Mouse (Mus musculus): ENCODE results near the gene Usp48. TPM values are rescaled to one million over a fixed set of nuclear protein-coding genes. Genes with fewer than 3 reads are reported as not detected.

Gene Usp48
- polyA plus RNA-seq, 1 experiment = 64.1 TPM

DNA sequence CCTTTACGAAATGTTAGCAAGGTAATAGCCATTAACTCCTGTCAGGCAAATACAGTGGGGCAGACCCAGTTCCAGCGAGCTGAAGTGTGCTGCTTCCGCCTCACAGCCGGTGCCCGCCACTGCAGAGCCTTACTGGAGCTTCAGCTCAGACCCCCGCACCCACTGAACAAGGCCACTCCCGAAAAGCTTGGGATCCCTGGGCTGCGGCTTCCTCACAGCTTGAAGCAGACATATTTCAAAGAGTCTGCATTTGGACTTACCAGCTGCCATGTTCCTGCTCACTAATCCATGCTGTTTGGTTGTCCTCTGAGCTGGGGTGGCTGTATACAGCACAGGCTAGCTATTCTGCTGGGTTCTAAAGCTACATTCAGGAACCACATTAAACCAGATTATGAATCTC is 64.1 kb downstream of the Usp48 start:
- H3K27me3 ChIP-seq (ENCODE audit: control insufficient read depth, insufficient read depth, low read length) = no peaks in the 10 kb centered on the region
- H3K27ac ChIP-seq (ENCODE audit: insufficient read depth, low read length) = no peak overlapping the region
- WGBS = 91% methylated on average over 8 of the region's 8 CpGs
- no peaks in the 10 kb centered on the region for H3K4me1 ChIP-seq (ENCODE audit: control insufficient read depth, insufficient read depth, insufficient read length)
- DNase-seq (ENCODE audit: low read depth in 1 of 2, low spot score in 2 of 2) = no peak
- no peak overlapping the region for H3K4me3 ChIP-seq (ENCODE audit: extremely low read depth, insufficient read depth, insufficient read length)
- TF ChIP-seq POLR2A (IDR thresholded peaks at IDR 0.05; ENCODE audit: low read depth, low read length) = no peak
- no peak for TF ChIP-seq CTCF (IDR thresholded peaks at IDR 0.05; ENCODE audit: extremely low read depth, insufficient read depth, insufficient read length, insufficient replicate concordance)
- H3K36me3 ChIP-seq (ENCODE audit: control insufficient read depth, insufficient read depth, low read length) = peaks cover 31% of the 10 kb centered on the region

DNA sequence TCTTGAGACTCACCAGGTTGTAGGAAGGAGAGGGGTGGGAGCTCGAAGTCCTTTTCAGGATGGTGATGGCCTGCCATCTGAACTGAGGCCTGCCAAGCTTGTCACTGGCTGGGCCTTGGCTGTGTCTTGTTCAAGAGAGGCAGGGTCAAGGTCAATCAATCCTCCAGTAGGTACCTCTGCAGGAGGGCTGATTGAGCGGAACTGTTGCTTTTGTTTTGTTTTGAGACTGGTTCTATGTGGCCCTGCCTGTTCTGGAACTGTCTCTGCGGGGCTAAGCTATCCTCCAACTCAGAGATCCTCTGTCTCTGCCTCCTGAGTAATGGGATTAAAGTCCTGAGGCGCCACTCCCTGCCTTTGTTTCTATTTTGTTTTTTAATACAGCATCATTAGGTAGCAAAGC is 66.0 kb downstream of the Usp48 start:
- DNase-seq (ENCODE audit: low read depth in 1 of 2, low spot score in 2 of 2) = no peak
- 94% methylated on average over 4 of the region's 4 CpGs for WGBS
- Histone ChIP-seq H3K4me1 (ENCODE audit: control insufficient read depth, insufficient read depth, insufficient read length) (peaks cover 3% of the 10 kb centered on the region; the same call in 1 of the 2 replicates), H3K36me3 (ENCODE audit: control insufficient read depth, insufficient read depth, low read length) (peaks cover 21% of the 10 kb centered on the region), H3K4me3 (ENCODE audit: extremely low read depth, insufficient read depth, insufficient read length) (no peak overlapping the region), H3K27ac (ENCODE audit: insufficient read depth, low read length) (no peak overlapping the region), H3K27me3 (ENCODE audit: control insufficient read depth, insufficient read depth, low read length) (peaks cover 6% of the 10 kb centered on the region)
- TF ChIP-seq POLR2A (IDR thresholded peaks at IDR 0.05; ENCODE audit: low read depth, low read length) = no peak
- no peak for TF ChIP-seq CTCF (IDR thresholded peaks at IDR 0.05; ENCODE audit: extremely low read depth, insufficient read depth, insufficient read length, insufficient replicate concordance)

DNA sequence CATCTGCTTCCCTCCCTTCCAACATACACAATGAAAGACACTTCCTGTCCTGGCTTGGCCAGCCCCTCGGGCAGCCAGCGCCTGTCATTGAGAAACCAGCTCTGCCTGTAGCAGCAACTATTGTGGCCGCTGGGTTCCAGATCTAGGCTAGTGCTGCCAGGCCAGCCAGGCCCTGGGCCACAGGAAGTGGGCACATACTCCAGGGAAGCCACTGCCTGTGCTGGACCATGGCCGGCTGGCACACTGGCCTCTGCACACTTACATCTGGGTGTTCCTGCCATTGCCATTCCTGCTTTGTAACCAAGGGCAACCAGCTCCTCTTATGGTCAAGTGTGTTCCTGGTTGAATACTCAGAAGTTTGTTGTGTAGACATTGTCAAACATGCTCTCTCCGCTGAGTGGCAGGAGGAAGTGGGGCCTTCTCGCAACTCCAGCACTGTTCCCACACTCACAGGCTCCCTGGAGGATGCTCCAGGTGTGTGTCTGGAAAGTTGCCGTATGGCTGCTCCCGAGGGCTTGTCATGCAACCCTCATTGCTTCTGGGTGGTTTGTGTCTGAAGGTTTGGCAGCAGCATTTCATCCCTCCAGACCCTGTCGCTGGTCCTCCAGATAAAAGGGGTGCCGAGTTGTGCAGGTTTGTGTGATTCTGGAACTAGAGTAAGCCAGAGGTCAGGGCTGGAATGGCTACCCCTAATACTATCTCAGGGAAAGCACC is 67.0 kb downstream of the Usp48 start:
- Histone ChIP-seq H3K4me1 (ENCODE audit: control insufficient read depth, insufficient read depth, insufficient read length) (peaks cover 4% of the 10 kb centered on the region; the same call in 1 of the 2 replicates), H3K36me3 (ENCODE audit: control insufficient read depth, insufficient read depth, low read length) (peaks cover 15% of the 10 kb centered on the region), H3K4me3 (ENCODE audit: extremely low read depth, insufficient read depth, insufficient read length) (no peak overlapping the region), H3K27ac (ENCODE audit: insufficient read depth, low read length) (no peak overlapping the region), H3K27me3 (ENCODE audit: control insufficient read depth, insufficient read depth, low read length) (peaks cover 9% of the 10 kb centered on the region)
- TF ChIP-seq CTCF (IDR thresholded peaks at IDR 0.05; ENCODE audit: extremely low read depth, insufficient read depth, insufficient read length, insufficient replicate concordance) (no peak), POLR2A (IDR thresholded peaks at IDR 0.05; ENCODE audit: low read depth, low read length) (no peak)
- DNase-seq (ENCODE audit: low read depth in 1 of 2, low spot score in 2 of 2) = no peak
- 69% methylated on average over 10 of the region's 10 CpGs for WGBS

DNA sequence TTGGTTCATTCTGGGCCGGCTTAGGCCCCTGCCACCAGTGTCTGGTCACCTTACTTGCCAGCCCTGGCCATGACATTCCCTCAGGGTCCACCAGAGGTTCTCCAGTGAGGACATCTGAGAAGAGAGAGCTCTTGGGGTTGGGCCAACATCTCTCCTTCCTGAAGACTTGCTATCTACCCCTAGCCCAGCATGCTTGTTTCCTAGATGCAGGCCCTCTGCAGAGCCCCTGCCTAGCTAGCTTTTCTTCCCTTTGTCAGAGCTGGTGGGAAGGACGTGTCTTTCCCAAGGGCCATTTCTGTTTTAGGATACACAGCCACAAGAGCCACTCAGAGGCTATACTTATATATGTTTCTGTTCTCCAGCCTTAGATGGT is 67.5 kb downstream of the Usp48 start:
- TF ChIP-seq CTCF (IDR thresholded peaks at IDR 0.05; ENCODE audit: extremely low read depth, insufficient read depth, insufficient read length, insufficient replicate concordance) (no peak), POLR2A (IDR thresholded peaks at IDR 0.05; ENCODE audit: low read depth, low read length) (no peak)
- Histone ChIP-seq H3K27ac (ENCODE audit: insufficient read depth, low read length) (no peak overlapping the region), H3K4me1 (ENCODE audit: control insufficient read depth, insufficient read depth, insufficient read length) (peaks cover 4% of the 10 kb centered on the region; the same call in 1 of the 2 replicates), H3K4me3 (ENCODE audit: extremely low read depth, insufficient read depth, insufficient read length) (no peak overlapping the region), H3K36me3 (ENCODE audit: control insufficient read depth, insufficient read depth, low read length) (peaks cover 10% of the 10 kb centered on the region), H3K27me3 (ENCODE audit: control insufficient read depth, insufficient read depth, low read length) (peaks cover 13% of the 10 kb centered on the region)
- DNase-seq (ENCODE audit: low read depth in 1 of 2, low spot score in 2 of 2) = no peak
- 72% methylated on average over 2 of the region's 2 CpGs for WGBS

DNA sequence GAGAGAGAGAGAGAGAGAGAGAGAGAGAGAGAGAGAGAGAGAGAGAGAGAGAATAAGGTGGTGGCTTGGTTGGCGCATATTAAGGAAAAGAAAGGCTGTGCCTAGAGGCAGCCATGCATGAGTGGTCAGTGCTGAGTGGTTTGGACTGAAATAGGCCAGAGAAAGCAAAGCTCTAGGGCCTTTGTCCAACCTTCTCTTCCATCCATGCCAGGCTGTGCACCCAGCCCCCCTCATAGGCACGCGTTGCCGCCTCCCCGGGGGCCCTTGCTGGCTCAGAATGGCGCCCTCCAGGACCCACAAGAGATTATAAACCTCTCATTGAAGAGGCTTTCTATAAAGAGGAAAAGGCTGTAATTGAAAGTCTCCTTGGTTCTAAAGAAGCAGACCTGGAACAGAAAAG is 68.0 kb downstream of the Usp48 start:
- Histone ChIP-seq H3K27ac (ENCODE audit: insufficient read depth, low read length) (no peak overlapping the region), H3K36me3 (ENCODE audit: control insufficient read depth, insufficient read depth, low read length) (peaks cover 5% of the 10 kb centered on the region), H3K27me3 (ENCODE audit: control insufficient read depth, insufficient read depth, low read length) (peaks cover 13% of the 10 kb centered on the region), H3K4me3 (ENCODE audit: extremely low read depth, insufficient read depth, insufficient read length) (no peak overlapping the region), H3K4me1 (ENCODE audit: control insufficient read depth, insufficient read depth, insufficient read length) (peaks cover 4% of the 10 kb centered on the region; the same call in 1 of the 2 replicates)
- TF ChIP-seq CTCF (IDR thresholded peaks at IDR 0.05; ENCODE audit: extremely low read depth, insufficient read depth, insufficient read length, insufficient replicate concordance) = no peak
- TF ChIP-seq POLR2A (IDR thresholded peaks at IDR 0.05; ENCODE audit: low read depth, low read length) = no peak
- no peak for DNase-seq (ENCODE audit: low read depth in 1 of 2, low spot score in 2 of 2)
- WGBS = 88% methylated on average over 6 of the region's 6 CpGs

DNA sequence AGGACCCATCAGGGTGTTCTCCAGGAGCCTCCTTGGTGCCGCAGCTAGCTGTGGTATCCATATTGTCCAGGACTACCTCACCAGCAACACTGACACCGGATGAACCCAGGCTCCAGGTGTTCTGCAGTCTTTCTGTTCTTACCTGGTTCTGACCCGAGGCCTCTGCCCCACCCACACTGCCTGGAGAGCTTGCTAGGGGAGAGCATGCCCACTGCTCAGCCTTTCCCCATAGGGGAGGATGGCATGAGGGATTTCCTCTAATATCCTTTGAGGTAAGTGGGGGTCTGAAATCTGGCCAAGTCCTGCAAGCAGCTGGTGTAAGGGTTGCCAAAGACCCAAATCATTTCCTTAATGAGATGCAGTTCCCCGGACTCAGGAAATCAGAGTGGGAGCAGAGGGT is 69.9 kb downstream of the Usp48 start:
- H3K36me3 ChIP-seq (ENCODE audit: control insufficient read depth, insufficient read depth, low read length) = no peaks in the 10 kb centered on the region; the same call in 1 of the 2 replicates

DNA sequence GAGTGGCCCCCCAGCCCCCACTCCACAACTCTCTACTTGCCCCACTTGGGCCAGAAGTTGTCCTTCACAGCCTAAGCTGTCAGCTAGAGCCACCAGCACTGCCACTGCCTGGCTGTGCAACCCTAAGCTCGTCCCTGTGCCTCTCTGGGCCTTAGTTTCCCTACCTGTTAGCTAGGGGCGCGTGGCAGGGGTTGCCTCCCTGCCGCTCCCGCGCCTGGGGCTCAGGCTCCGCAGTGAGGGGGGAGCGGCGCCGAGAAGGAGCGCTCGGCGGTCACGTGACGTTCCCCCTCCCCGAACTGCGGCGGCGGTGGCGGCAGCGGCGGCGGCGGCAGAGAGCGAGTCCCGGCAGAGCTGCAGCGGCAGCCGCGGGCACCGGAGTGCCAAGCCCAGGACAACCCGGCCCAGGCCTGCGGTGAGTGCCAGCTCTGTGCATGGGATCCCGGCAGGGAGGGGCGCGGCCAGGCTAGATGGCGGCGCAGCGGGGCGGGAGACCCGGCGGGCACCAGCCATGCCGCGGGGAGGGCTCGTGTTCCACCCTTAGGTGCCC is 71.0 kb downstream of the Usp48 start, which contains the start of gene Rap1gap:
Rap1gap (plus strand) TSS at position 294 of the 547 bp plus-strand sequence.
- H3K36me3 ChIP-seq (ENCODE audit: control insufficient read depth, insufficient read depth, low read length) = no peaks in the 10 kb centered on the region; the same call in 1 of the 2 replicates
- peaks cover 4% of the 10 kb centered on the region; the same call in 1 of the 2 replicates for H3K4me1 ChIP-seq (ENCODE audit: control insufficient read depth, insufficient read depth, insufficient read length)
- H3K27ac ChIP-seq (ENCODE audit: insufficient read depth, low read length) = no peak within 1 kb of the TSS
- 1% methylated on average over 44 of the region's 44 CpGs for WGBS
- DNase-seq (ENCODE audit: low read depth in 1 of 2, low spot score in 2 of 2) = no peak
- H3K27me3 ChIP-seq (ENCODE audit: control insufficient read depth, insufficient read depth, low read length) = peaks cover 13% of the 10 kb centered on the region
- TF ChIP-seq CTCF (IDR thresholded peaks at IDR 0.05; ENCODE audit: extremely low read depth, insufficient read depth, insufficient read length, insufficient replicate concordance) = no peak
- H3K4me3 ChIP-seq (ENCODE audit: extremely low read depth, insufficient read depth, insufficient read length) = no peak within 1 kb of the TSS

More for the DNA sequence above, 69.9 kb downstream of the Usp48 start:
- TF ChIP-seq POLR2A (IDR thresholded peaks at IDR 0.05; ENCODE audit: low read depth, low read length) = no peak
- no peak for TF ChIP-seq CTCF (IDR thresholded peaks at IDR 0.05; ENCODE audit: extremely low read depth, insufficient read depth, insufficient read length, insufficient replicate concordance)
- peaks cover 4% of the 10 kb centered on the region; the same call in 1 of the 2 replicates for H3K4me1 ChIP-seq (ENCODE audit: control insufficient read depth, insufficient read depth, insufficient read length)
- H3K4me3 ChIP-seq (ENCODE audit: extremely low read depth, insufficient read depth, insufficient read length) = no peak overlapping the region
- H3K27me3 ChIP-seq (ENCODE audit: control insufficient read depth, insufficient read depth, low read length) = peaks cover 13% of the 10 kb centered on the region
- WGBS = 57% methylated on average over 4 of the region's 4 CpGs
- DNase-seq (ENCODE audit: low read depth in 1 of 2, low spot score in 2 of 2) = no peak
- no peak overlapping the region for H3K27ac ChIP-seq (ENCODE audit: insufficient read depth, low read length)

Data from spleen, adult 2 months (tissue).